Mouse (Mus musculus) liver, embryonic 12.5 days (tissue): ENCODE measurements around the gene Gjc2. TPM values are rescaled to one million over a fixed set of nuclear protein-coding genes. Genes with fewer than 3 reads are reported as not detected.
A peak's percentile ranks its signal among the peaks of the same experiment; 100 is the strongest.

ENCODE experiments used
- ATAC-seq: fragments of 200-750 bp; cut with Nextera tagmentation; 2 replicates; pipeline ENCODE4 v1.8.0; 2017; ENCODE audit warnings: moderate number of reproducible peaks, mild to moderate bottlenecking, moderate library complexity
- H3K27ac ChIP-seq: fragments of 300-500 bp; sonication (generic); 2 replicates; pipeline ENCODE4 v1.5.1; 2016; ENCODE audit warnings: mild to moderate bottlenecking
- H3K27me3 ChIP-seq: fragments of 300-500 bp; sonication (generic); replicated peaks from 2 replicates; pipeline ENCODE4 v1.6.1; 2016; ENCODE audit warnings: mild to moderate bottlenecking, moderate library complexity
- H3K36me3 ChIP-seq: fragments of 300-500 bp; sonication (generic); 2 replicates; pipeline ENCODE4 v1.6.1; 2016; ENCODE audit warnings: mild to moderate bottlenecking, moderate library complexity
- H3K4me1 ChIP-seq: fragments of 300-500 bp; sonication (generic); 2 replicates; pipeline ENCODE4 v1.6.1; 2016
- H3K4me2 ChIP-seq: fragments of 300-500 bp; sonication (generic); 2 replicates; pipeline ENCODE4 v1.6.1; 2016; ENCODE audit warnings: mild to moderate bottlenecking, moderate library complexity
- H3K4me3 ChIP-seq: fragments of 300-500 bp; sonication (generic); 2 replicates; pipeline ENCODE4 v1.5.1; 2016; ENCODE audit warnings: mild to moderate bottlenecking, moderate library complexity
- H3K9ac ChIP-seq: fragments of 300-500 bp; sonication (generic); 2 replicates; pipeline ENCODE4 v1.6.1; 2016; ENCODE audit warnings: mild to moderate bottlenecking, moderate library complexity
- H3K9me3 ChIP-seq: fragments of 300-500 bp; sonication (generic); replicated peaks from 2 replicates; pipeline ENCODE4 v1.6.1; 2016; ENCODE audit warnings: mild to moderate bottlenecking, moderate library complexity
- WGBS: fragments of 180-500 bp; shearing (Covaris S2); methylation state at CpG from one replicate; pipeline ENCODE4 v1.1.7; 2016; ENCODE audit not compliant: insufficient replicate concordance; 5-methylcytosine and 5-hydroxymethylcytosine counted together
- polyA plus RNA-seq: library from polyadenylated mRNA; unstranded; fragments of >200 nt; fragmentation: Nextera tagmentation; extraction: Ambion mirVana; gene quantifications from 2 replicates; pipeline ENCODE4 v1.2.1, GENCODE M21; 2016

Gene Gjc2
- polyA plus RNA-seq, result 0.10 and 0.14 TPM in 2 replicates

- H3K27ac ChIP-seq, result peak within 1 kb of the TSS; percentile 59
- H3K4me1 ChIP-seq, result peaks cover 26% of the 10 kb centered on the region
- no peak within 1 kb of the TSS for H3K4me2 ChIP-seq
- no peaks in the 10 kb centered on the region for H3K9me3 ChIP-seq
- no peak for ATAC-seq
- WGBS, result 60% methylated on average over 3 of the region's 3 CpGs
- H3K4me3 ChIP-seq, result no peak within 1 kb of the TSS
- H3K9ac ChIP-seq, result peak within 1 kb of the TSS; percentile 29
- peaks cover 34% of the 10 kb centered on the region for H3K27me3 ChIP-seq
- H3K36me3 ChIP-seq, result peaks cover 47% of the 10 kb centered on the region
These were observed at the start of gene Gjc2 for GRCm38 (mm10) chr11:59182864-59183331. Gjc2 (minus strand) TSS chr11:59183213.

- ATAC-seq, result no peak
- peaks cover 51% of the 10 kb centered on the region for H3K27me3 ChIP-seq
- no peak overlapping the region for H3K27ac ChIP-seq
- no peak overlapping the region for H3K9ac ChIP-seq
- H3K4me3 ChIP-seq, result no peak overlapping the region
- no peaks in the 10 kb centered on the region for H3K36me3 ChIP-seq
- no peak overlapping the region for H3K4me2 ChIP-seq
- WGBS, result 65% methylated on average over 2 of the region's 2 CpGs
- no peaks in the 10 kb centered on the region for H3K9me3 ChIP-seq
- H3K4me1 ChIP-seq, result peaks cover 17% of the 10 kb centered on the region
These were observed 49.8 kb upstream of the Gjc2 start for GRCm38 (mm10) chr11:59232797-59233196.

DNA sequence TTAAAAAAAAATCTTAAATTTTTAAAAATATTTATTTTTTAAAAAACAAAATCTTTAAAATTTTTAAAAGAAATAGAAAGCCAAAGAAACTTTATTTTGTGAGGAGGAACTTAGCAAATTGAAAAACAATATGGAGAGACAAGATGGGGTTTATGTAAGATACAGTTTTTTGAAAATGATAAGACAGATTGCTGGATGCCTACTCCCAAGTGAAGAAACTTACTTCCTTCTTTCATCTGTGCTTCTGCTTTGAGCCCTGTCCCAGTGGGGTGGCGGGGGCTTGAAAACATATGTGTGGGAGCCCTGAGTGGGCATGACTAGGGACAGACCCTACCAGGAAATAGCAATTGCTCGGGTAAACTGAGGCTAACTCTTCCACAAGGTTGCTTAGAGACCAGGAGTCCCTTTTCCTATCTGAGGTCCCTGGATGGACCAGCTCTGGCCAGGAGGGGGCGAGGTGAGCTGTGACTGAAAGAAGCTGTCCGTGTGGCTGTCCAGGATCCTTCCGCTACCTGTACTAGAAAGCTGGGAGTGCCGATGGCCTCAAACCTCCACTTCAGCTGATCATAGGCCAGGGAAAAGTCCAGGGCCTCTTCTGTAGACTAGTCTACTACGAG lies 47.2 kb upstream of the Gjc2 start:
- peaks cover 7% of the 10 kb centered on the region; the same call in 1 of the 2 replicates for H3K36me3 ChIP-seq
- H3K4me1 ChIP-seq, result peaks cover 36% of the 10 kb centered on the region
- H3K4me2 ChIP-seq, result 0 out of 2 replicates have a peak overlapping the region, but pooled peaks have one; percentile 16
- 0 out of 2 replicates have a peak overlapping the region, but pooled peaks have one; percentile 24 for H3K9ac ChIP-seq
- H3K9me3 ChIP-seq, result no peaks in the 10 kb centered on the region
- WGBS, result 12% methylated on average over 7 of the region's 7 CpGs
- H3K27ac ChIP-seq, result no peak overlapping the region
- H3K4me3 ChIP-seq, result no peak overlapping the region
- ATAC-seq, result no peak
- peaks cover 36% of the 10 kb centered on the region for H3K27me3 ChIP-seq

- Histone ChIP-seq H3K9ac (peak within 1 kb of the TSS; percentile 99), H3K4me2 (peak within 1 kb of the TSS; percentile 86), H3K4me3 (peak within 1 kb of the TSS; percentile 96), H3K27me3 (peaks cover 19% of the 10 kb centered on the region), H3K27ac (peak within 1 kb of the TSS; percentile 97), H3K4me1 (peaks cover 55% of the 10 kb centered on the region), H3K36me3 (peaks cover 22% of the 10 kb centered on the region), H3K9me3 (no peaks in the 10 kb centered on the region)
- 4% methylated on average over 59 of the region's 59 CpGs for WGBS
- peak; percentile 95 for ATAC-seq
These were observed 45.3 kb upstream of the Gjc2 start, which contains the start of gene Arf1 for GRCm38 (mm10) chr11:59228122-59228953. Arf1 (minus strand) TSS chr11:59228270.

DNA sequence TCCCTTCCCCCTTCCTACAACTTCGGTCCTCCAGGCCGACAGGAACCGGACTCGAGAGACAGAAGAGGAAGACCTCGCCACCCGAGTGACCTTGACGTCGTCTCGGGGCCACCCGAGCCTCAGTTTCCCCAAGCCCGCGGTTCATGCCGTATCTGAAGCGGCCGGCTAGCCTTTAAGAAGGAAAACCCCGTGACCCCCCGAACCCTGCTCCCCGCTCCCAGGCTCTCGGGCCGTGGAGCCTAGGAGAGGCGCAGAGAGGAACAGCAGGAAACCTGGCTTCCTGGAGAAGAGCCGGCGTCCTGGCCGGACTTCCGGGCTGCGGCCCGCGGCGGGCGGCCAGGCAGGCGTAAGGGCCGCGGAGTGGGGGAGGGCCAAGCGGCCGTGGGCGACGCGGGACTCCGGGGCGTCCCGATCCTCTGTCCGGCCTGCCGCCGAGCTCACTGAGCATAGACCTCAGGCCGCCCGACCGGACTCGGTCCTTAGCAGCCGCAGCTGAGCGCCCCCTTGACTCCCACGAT lies 44.6 kb upstream of the Gjc2 start:
- Histone ChIP-seq H3K27me3 (peaks cover 13% of the 10 kb centered on the region), H3K9ac (peak overlapping the region; percentile 99), H3K4me2 (peak overlapping the region; percentile 86), H3K4me1 (peaks cover 62% of the 10 kb centered on the region), H3K4me3 (peak overlapping the region; percentile 96), H3K27ac (peak overlapping the region; percentile 97), H3K36me3 (peaks cover 24% of the 10 kb centered on the region), H3K9me3 (no peaks in the 10 kb centered on the region)
- ATAC-seq, result peak; percentile 75
- under 1% methylated on average over 39 of the region's 51 CpGs for WGBS

DNA sequence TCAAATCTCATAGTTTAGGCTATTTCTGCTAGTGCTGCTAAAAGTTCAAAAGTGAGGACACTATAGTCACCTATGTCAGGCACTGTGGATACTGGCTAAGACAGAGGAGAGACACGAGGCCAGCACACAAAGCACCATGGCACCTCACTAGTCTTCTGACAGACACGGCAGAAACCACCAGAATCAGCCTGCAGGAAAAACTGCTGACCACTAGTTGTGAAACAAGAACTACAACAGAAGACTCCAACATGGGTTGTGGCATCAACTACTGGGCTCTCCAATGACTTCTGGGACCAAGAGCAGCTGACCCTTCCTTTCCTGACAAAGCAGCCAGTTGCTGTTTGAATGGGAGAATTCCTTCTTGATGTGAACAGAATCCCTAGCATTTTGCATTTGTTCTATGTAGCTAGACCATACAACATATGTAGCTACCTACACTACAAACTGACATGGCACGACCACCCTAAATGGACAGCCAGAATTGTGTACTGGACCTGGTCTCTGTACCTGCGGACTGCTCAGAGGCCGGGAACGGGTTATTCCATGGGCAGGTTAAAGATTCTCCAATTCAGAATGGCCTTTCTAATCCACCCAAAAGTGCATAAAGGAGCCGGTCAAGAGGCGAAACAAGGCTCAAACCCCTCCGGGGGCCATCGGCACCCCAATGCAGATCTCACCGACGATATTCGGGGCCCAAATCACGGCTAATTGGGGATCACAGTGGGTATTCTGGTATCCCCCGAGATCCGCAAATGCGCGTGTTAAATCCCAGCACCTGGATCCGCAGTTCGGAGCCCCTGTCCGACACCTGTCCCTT lies 44.0 kb upstream of the Gjc2 start:
- ATAC-seq, result no peak
- Histone ChIP-seq H3K36me3 (peaks cover 25% of the 10 kb centered on the region), H3K9ac (peak overlapping the region; percentile 99), H3K27me3 (0 out of 2 replicates have a peak, but pooled peaks cover 6% of the 10 kb centered on the region), H3K4me2 (peak overlapping the region; percentile 86), H3K4me3 (peak overlapping the region; percentile 96), H3K9me3 (no peaks in the 10 kb centered on the region), H3K4me1 (peaks cover 68% of the 10 kb centered on the region), H3K27ac (peak overlapping the region; percentile 97)
- 1% methylated on average over 21 of the region's 21 CpGs for WGBS

DNA sequence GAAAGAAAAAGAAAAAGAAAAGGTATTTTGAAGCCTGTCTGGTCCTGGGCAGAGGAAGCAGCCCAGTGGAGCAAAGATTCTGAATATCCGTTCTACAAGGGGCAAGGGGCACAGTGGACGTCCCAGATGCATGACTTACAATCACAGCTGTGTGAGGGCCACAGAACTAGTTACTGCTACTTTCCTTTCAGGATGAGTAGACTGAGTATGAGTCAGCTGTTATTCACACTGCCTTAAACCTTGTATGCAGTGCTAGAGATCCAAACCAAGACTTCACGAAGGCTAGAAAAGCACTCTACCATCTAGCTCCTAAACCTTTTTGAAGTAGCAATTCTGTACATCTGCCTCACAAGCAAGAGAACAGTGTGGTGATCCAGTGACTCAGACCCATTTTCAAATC lies 43.2 kb upstream of the Gjc2 start:
- H3K36me3 ChIP-seq, result peaks cover 32% of the 10 kb centered on the region
- H3K4me2 ChIP-seq, result peak overlapping the region; percentile 86
- H3K27ac ChIP-seq, result peak overlapping the region; percentile 97
- 50% methylated on average over 3 of the region's 3 CpGs for WGBS
- H3K9ac ChIP-seq, result peak overlapping the region; percentile 99
- peak overlapping the region; percentile 96 for H3K4me3 ChIP-seq
- no peak for ATAC-seq
- H3K9me3 ChIP-seq, result no peaks in the 10 kb centered on the region
- H3K27me3 ChIP-seq, result no peaks in the 10 kb centered on the region
- H3K4me1 ChIP-seq, result peaks cover 76% of the 10 kb centered on the region

DNA sequence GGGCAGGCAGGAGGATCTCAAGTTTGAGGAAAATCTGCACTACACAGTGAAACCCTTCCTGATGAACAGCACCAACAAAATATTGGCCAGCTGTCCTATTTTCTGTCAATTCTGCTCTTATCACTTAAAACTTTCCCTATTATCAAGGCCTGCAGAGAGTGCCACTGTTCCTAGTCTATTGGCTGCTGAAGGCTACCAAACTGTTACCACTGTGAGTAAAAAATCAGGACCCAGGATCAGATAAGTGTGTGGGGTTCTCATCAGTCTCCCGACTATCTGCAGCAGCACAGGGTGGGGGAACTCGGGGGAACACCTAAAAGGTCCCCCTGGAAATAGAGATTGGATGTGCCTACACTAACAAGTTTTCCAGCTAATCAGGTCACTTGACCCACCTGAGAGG lies 42.2 kb upstream of the Gjc2 start:
- WGBS, result 18% methylated on average over 2 of the region's 2 CpGs
- peaks cover 41% of the 10 kb centered on the region for H3K36me3 ChIP-seq
- H3K27me3 ChIP-seq, result no peaks in the 10 kb centered on the region
- peak overlapping the region; percentile 96; the same call in 1 of the 2 replicates for H3K4me3 ChIP-seq
- H3K4me2 ChIP-seq, result peak overlapping the region; percentile 86
- H3K27ac ChIP-seq, result no peak overlapping the region
- peaks cover 80% of the 10 kb centered on the region for H3K4me1 ChIP-seq
- peak overlapping the region; percentile 42; the same call in 1 of the 2 replicates for H3K9ac ChIP-seq
- no peaks in the 10 kb centered on the region for H3K9me3 ChIP-seq
- no peak for ATAC-seq

GRCm38 (mm10) chr11:59224470-59224869 lies 41.5 kb upstream of the Gjc2 start:
- no peak overlapping the region for H3K9ac ChIP-seq
- H3K4me1 ChIP-seq, result peaks cover 82% of the 10 kb centered on the region
- no peaks in the 10 kb centered on the region for H3K27me3 ChIP-seq
- H3K4me2 ChIP-seq, result peak overlapping the region; percentile 2; the same call in 1 of the 2 replicates
- 21% methylated on average over 2 of the region's 2 CpGs for WGBS
- no peak overlapping the region for H3K27ac ChIP-seq
- no peaks in the 10 kb centered on the region for H3K9me3 ChIP-seq
- H3K36me3 ChIP-seq, result peaks cover 48% of the 10 kb centered on the region
- no peak for ATAC-seq
- no peak overlapping the region for H3K4me3 ChIP-seq

DNA sequence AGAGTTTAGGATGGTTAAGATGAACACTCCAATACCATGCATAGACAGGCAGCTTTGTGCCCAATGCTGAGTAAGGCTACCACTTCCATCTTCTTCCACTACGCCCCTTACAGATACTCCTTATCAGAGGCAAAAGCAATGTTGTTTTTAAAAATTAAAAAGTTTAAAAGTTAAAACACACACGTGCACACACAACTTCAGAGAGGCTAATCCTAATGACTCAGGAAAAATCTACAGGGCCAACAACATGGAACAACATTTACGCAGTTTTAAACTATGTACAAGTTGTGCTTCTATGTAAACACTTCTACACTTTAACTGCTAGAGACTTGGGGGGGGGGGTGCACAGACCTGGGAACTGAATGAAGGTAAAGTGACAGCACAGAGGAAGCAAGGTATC lies 41.0 kb upstream of the Gjc2 start:
- 79% methylated on average over 3 of the region's 3 CpGs for WGBS
- Histone ChIP-seq H3K9ac (no peak overlapping the region), H3K27me3 (no peaks in the 10 kb centered on the region), H3K36me3 (peaks cover 52% of the 10 kb centered on the region), H3K27ac (no peak overlapping the region), H3K4me2 (peak overlapping the region; percentile 2; the same call in 1 of the 2 replicates), H3K9me3 (no peaks in the 10 kb centered on the region), H3K4me3 (no peak overlapping the region), H3K4me1 (peaks cover 79% of the 10 kb centered on the region)
- no peak for ATAC-seq

DNA sequence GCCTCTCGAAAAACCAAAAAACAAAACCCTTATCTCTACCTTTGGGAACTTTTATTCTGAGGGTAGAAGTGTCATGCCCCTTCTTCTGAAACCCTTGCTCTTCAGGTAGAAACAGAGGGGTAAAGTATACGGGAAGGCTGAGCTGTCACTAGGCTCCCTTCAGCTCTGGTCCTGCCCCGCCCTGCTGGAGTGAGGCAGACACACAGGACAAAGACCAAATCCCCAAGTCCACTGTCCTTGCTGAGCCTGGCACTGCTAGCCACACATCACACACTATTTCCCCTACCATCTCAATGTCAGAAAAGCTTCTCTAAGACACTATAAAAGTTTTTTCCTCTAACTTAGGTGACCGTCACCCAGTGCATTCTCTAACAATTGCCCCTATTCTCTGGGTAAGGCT lies 39.3 kb upstream of the Gjc2 start:
- no peak overlapping the region for H3K4me2 ChIP-seq
- H3K4me3 ChIP-seq, result no peak overlapping the region
- H3K4me1 ChIP-seq, result peaks cover 85% of the 10 kb centered on the region
- WGBS, result 67% methylated on average over 4 of the region's 4 CpGs
- no peak for ATAC-seq
- no peak overlapping the region for H3K9ac ChIP-seq
- no peaks in the 10 kb centered on the region for H3K27me3 ChIP-seq
- peaks cover 68% of the 10 kb centered on the region for H3K36me3 ChIP-seq
- H3K27ac ChIP-seq, result no peak overlapping the region; the same call in 1 of the 2 replicates
- H3K9me3 ChIP-seq, result no peaks in the 10 kb centered on the region
